Mouse (Mus musculus) lung, postnatal 0 days (tissue): ENCODE data around the gene Kif3b. TPM values are rescaled to one million over a fixed set of nuclear protein-coding genes. Genes with fewer than 3 reads are reported as not detected.
A peak's percentile ranks its signal among the peaks of the same experiment; 100 is the strongest.

Experiments
- ATAC-seq: fragments of 200-750 bp; cut with Nextera tagmentation; 2 replicates; pipeline ENCODE4 v1.8.0; 2017; ENCODE audit warnings: moderate library complexity
- DNase-seq: peaks from one replicate; pipeline ENCODE4 v3.0.0-alpha.2; 2016; ENCODE audit warnings: low spot score
- H3K27ac ChIP-seq: fragments of 300-500 bp; sonication (generic); 2 replicates; pipeline ENCODE4 v1.5.1; 2014; ENCODE audit warnings: antibody characterized with exemption, mild to moderate bottlenecking, low read length, mixed read lengths
- H3K27me3 ChIP-seq: fragments of 300-500 bp; sonication (generic); replicated peaks from 2 replicates; pipeline ENCODE4 v1.6.1; 2014; ENCODE audit warnings: low read length, mixed read lengths; ENCODE audit not compliant: insufficient read depth
- H3K36me3 ChIP-seq: fragments of 300-500 bp; sonication (generic); 2 replicates; pipeline ENCODE4 v1.6.1; 2014; ENCODE audit warnings: low read length, mixed read lengths; ENCODE audit not compliant: insufficient read depth
- H3K4me1 ChIP-seq: fragments of 300-500 bp; sonication (generic); 2 replicates; pipeline ENCODE4 v1.6.1; 2014; ENCODE audit warnings: antibody characterized with exemption, low read depth, low read length, mixed read lengths; ENCODE audit not compliant: insufficient read depth
- H3K4me2 ChIP-seq: fragments of 300-500 bp; sonication (generic); replicated peaks from 2 replicates; pipeline ENCODE4 v1.6.1; 2014; ENCODE audit warnings: low read depth, mild to moderate bottlenecking, low read length, moderate library complexity, mixed read lengths
- H3K4me3 ChIP-seq: fragments of 300-500 bp; sonication (generic); 2 replicates; pipeline ENCODE4 v1.5.1; 2014; ENCODE audit warnings: low read depth, low read length
- H3K9ac ChIP-seq: fragments of 300-500 bp; sonication (generic); replicated peaks from 2 replicates; pipeline ENCODE4 v1.6.1; 2014; ENCODE audit warnings: low read depth, mild to moderate bottlenecking
- H3K9me3 ChIP-seq: fragments of 300-500 bp; sonication (generic); 2 replicates; pipeline ENCODE4 v1.6.1; 2016; ENCODE audit warnings: low read length, mixed read lengths
- CTCF ChIP-seq: IDR thresholded peaks from 2 replicates; pipeline ENCODE4 v1.5.1; 2016; ENCODE audit warnings: antibody characterized with exemption, mild to moderate bottlenecking
- EP300 ChIP-seq: IDR thresholded peaks from 2 replicates; pipeline ENCODE4 v1.6.1; 2016; ENCODE audit warnings: antibody characterized with exemption, mild to moderate bottlenecking, control low read depth
- WGBS: fragments of 180-500 bp; shearing (Covaris S2); extraction: QIAGEN DNeasy Blood & Tissue Kit; methylation state at CpG from one replicate; pipeline ENCODE4 v1.1.7; 2014; 5-methylcytosine and 5-hydroxymethylcytosine counted together
- polyA plus RNA-seq: library from polyadenylated mRNA; unstranded; fragments of >200 nt; fragmentation: Nextera tagmentation; extraction: Ambion mirVana; gene quantifications from 2 replicates; pipeline ENCODE4 v1.2.1, GENCODE M21; 2015

The Kif3b gene
- polyA plus RNA-seq: 4.7 and 5.2 TPM in 2 replicates

DNA sequence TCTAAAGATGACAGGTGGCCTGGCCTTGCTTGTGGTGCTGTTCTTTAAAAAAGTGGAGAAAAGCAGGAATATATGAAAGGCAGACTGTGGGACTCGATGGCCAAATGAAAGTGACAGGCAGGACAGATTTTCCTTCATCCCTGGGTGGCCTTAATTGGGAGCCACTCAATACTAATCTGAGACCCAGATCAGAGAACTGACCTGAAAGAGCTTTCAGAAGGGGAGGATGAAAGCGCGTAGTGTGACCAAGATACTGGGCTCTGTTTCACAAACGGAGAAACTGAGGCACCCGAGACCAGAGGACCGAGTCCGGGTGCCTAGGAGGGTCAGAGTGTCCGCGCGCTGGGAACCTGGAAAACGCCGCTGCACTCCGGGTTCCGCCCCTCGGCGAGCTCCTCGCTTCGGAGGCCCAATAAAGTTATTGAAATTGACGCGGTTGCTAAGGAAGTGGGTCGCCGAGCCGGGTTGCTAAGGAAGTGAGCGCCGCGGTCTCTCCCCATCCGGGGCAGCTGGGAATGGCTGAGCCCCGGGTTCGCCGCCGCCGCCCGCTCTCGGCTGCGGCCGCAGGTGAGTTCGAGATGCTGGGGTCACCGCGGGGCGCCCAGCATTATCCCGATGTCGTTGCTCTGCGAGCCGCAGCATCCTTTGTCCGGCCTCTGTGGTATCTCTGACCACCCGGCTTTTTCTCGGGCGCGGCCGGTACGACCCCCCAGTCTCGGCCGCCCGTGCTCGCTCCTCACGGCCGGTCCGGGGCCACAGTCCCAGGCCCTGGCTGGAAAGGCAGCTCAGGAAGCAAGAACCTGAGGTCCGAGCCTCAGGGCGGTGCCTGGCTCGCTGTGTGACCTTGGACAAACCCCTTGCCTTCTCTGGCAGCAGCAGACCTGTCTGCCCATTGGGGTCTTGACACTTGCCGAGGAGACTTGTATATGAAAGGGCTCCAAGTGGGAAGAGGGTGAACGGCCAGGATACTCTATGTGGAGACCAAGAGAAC lies at the start of gene Kif3b:
Gene Kif3b (plus strand): TSS at position 476 of the 991 bp plus-strand sequence.
- peak within 1 kb of the TSS; percentile 72 for H3K9ac ChIP-seq
- peak within 1 kb of the TSS; percentile 96 for H3K4me2 ChIP-seq
- peak within 1 kb of the TSS; percentile 74; the same call in 1 of the 2 replicates for H3K27ac ChIP-seq
- no peaks in the 10 kb centered on the region for H3K9me3 ChIP-seq
- peak within 1 kb of the TSS; percentile 87 for H3K4me3 ChIP-seq
- DNase-seq: peak; percentile 96
- peaks cover 5% of the 10 kb centered on the region; the same call in 1 of the 2 replicates for H3K4me1 ChIP-seq
- ATAC-seq: peak; percentile 95
- H3K36me3 ChIP-seq: no peaks in the 10 kb centered on the region
- TF ChIP-seq EP300: peak; percentile 52; the same call in 1 of the 2 replicates
- TF ChIP-seq CTCF: no peak
- WGBS: under 1% methylated on average over 62 of the region's 63 CpGs
- H3K27me3 ChIP-seq: no peaks in the 10 kb centered on the region

- Histone ChIP-seq H3K27me3 (no peaks in the 10 kb centered on the region), H3K36me3 (no peaks in the 10 kb centered on the region), H3K4me2 (peak overlapping the region; percentile 94; the same call in 1 of the 2 replicates), H3K4me1 (peaks cover 7% of the 10 kb centered on the region; the same call in 1 of the 2 replicates), H3K9ac (no peak overlapping the region), H3K4me3 (0 out of 2 replicates have a peak overlapping the region, but pooled peaks have one; percentile 98), H3K27ac (no peak overlapping the region), H3K9me3 (no peaks in the 10 kb centered on the region)
- no peak for DNase-seq
- WGBS: 50% methylated on average over 6 of the region's 6 CpGs
- ATAC-seq: no peak
- TF ChIP-seq CTCF (no peak), EP300 (no peak)
Observed at GRCm38 (mm10) chr2:153242156-153242555, 49.1 kb upstream of the Kif3b start.

DNA sequence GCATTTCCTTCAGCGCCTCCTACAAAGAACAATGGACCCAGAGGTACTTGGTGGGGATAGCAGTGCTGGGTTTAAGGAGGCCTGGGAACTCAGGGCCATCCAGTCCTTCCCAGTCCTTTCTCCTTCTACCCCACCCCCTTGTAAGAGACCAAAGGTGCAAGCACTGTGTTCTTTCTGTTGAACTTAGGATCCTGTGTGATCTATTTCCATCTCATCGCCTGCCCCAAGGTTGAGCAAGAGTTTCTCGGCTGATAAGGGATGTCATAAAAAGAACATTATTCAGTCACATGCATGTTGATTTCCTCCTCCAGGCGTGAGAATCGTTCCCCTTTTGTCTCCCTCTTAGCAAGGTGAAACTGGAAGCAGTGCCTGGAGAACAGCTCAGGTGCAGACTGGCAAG lies 41.5 kb upstream of the Kif3b start:
- no peaks in the 10 kb centered on the region for H3K4me1 ChIP-seq
- ATAC-seq: no peak
- no peaks in the 10 kb centered on the region for H3K36me3 ChIP-seq
- H3K4me3 ChIP-seq: no peak overlapping the region
- TF ChIP-seq CTCF: no peak
- TF ChIP-seq EP300: no peak
- no peak overlapping the region for H3K27ac ChIP-seq
- H3K27me3 ChIP-seq: no peaks in the 10 kb centered on the region
- H3K4me2 ChIP-seq: no peak overlapping the region
- no peak overlapping the region for H3K9ac ChIP-seq
- H3K9me3 ChIP-seq: no peaks in the 10 kb centered on the region
- 82% methylated on average over 5 of the region's 5 CpGs for WGBS
- no peak for DNase-seq

DNA sequence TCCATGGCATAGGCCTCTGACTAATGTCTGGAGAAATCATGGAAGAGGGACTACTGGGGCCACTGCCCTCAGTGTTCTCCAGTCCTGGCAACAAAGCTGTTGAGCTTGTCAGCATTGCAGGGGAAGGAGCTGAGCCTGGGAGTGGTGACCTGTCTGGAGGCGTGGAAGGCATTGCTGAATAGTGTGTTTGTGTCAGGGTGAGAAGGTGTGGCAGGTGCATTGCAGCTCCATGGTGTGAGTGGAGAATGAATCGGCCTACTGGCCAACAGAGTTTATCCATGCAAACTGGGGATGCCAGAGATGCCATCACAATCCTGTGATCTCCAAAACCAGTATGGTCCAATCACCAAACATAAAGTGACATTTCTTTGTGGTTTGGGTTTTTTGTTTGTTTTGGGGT lies 34.6 kb upstream of the Kif3b start:
- no peaks in the 10 kb centered on the region for H3K4me1 ChIP-seq
- DNase-seq (no peak), ATAC-seq (no peak)
- no peak overlapping the region for H3K9ac ChIP-seq
- no peak overlapping the region for H3K27ac ChIP-seq
- H3K4me3 ChIP-seq: no peak overlapping the region
- H3K4me2 ChIP-seq: no peak overlapping the region
- 79% methylated on average over 2 of the region's 2 CpGs for WGBS
- TF ChIP-seq EP300 (no peak), CTCF (no peak)
- no peaks in the 10 kb centered on the region for H3K27me3 ChIP-seq
- no peaks in the 10 kb centered on the region for H3K9me3 ChIP-seq
- H3K36me3 ChIP-seq: no peaks in the 10 kb centered on the region

DNA sequence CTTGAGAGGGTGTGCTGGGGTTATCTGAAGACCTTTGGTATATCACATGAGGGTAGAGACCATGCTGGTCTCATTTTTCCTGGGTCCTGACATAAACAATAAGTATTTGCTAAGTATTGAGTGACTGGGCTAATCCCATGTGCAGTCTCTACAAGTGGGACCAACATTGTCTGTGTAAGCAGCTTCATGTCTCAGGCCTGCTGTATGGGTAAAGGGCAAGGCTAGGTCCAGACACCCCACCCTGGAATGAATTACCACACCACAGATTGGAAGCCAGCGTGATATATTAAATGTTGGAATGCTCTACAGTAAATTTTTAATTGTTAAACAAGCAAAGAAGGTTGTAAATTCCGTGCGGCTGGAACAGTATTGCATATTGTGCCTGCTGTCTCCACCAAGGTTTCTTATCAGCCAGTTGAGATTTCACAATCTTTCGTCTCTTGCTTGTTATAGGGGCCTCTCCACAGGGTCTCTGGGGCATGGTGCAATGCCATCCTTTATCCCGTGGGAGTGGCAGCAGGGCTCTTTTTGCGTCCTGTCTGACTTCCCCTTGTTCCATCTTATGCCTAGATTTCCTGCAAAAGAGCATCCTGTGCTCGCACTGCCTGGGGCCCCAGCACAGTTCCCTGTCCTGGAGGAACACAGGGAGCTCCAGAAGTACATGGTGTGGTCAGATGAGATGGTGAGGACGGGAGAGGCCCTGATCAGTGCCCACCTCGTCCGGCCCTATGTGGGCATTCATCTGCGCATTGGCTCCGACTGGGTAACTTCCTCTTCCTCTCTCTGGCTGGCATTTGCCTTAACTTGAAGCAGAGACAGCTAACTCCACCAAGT lies 32.0 kb upstream of the Kif3b start:
- Histone ChIP-seq H3K27me3 (no peaks in the 10 kb centered on the region), H3K9ac (no peak overlapping the region), H3K36me3 (0 out of 2 replicates have a peak, but pooled peaks cover 6% of the 10 kb centered on the region), H3K4me3 (no peak overlapping the region), H3K4me1 (no peaks in the 10 kb centered on the region), H3K9me3 (no peaks in the 10 kb centered on the region), H3K27ac (no peak overlapping the region), H3K4me2 (no peak overlapping the region)
- 45% methylated on average over 12 of the region's 12 CpGs for WGBS
- TF ChIP-seq CTCF (no peak), EP300 (no peak)
- DNase-seq: peak; percentile 35
- ATAC-seq: peak; percentile 62
